Mouse (Mus musculus): ENCODE measurements around the gene Slit3.

DNA sequence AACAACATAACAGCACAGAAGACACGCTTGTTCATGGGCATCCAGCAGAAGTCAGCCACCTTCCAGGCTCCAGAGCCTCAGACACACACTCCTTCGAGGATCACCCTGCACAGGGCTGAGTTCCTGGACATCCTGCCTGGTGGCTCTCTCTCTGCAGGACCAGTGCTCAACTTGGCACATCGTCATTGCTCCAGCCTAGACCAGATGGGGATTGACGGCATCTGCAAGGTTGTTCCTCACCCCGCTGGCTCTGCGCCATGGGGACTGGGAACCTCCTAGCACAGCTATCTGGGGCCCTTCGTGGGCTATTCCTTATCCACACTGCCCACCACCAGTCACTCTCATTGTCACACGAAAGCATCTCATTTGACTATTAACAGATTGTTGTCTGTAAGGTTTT is 216.5 kb downstream of the Slit3 start:
- TF ChIP-seq CTCF (IDR thresholded peaks at IDR 0.05; ENCODE audit: extremely low read depth, insufficient read length, insufficient replicate concordance, low read depth, low read length) (no peak), POLR2A (IDR thresholded peaks at IDR 0.05; ENCODE audit: low read depth, low read length) (no peak)
